Mouse (Mus musculus): ENCODE data around the gene Sema3c. TPM values are rescaled to one million over a fixed set of nuclear protein-coding genes. Genes with fewer than 3 reads are reported as not detected.

Sema3c gene
- polyA plus RNA-seq, 1 experiment from 2014 or later = 19.8 TPM

DNA sequence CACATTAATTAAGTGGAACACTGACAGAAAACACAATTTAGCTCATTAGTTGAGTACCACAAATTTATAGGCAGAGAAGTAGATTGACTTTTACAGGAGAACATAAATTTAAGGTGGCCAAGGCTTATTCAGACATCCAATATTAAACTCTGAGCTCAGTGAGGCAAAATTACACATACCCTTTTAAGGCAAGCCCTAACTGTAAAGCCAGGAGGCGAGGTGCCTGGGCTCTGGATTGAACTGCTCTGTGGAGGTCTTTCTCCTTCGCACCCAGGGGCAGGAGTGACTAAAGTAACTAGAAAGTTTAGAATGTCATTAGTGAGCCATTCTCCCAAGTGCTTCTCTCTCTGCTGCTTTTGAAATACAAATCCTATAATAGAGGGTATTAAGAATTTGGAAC is 46.5 kb downstream of the Sema3c start:
- no peak for DNase-seq (ENCODE audit: low spot score)
- H3K9ac ChIP-seq (ENCODE audit: low read length) = no peak overlapping the region
- no peak for ATAC-seq
- H3K27me3 ChIP-seq (replicated peaks; ENCODE audit: control insufficient read depth, insufficient read depth, low read length) = no peaks in the 10 kb centered on the region
- no peak overlapping the region for H3K4me3 ChIP-seq (ENCODE audit: low read depth, low read length)
- no peaks in the 10 kb centered on the region for H3K4me1 ChIP-seq (ENCODE audit: control insufficient read depth, insufficient read depth, low read length)
- H3K9me3 ChIP-seq (replicated peaks; ENCODE audit: control insufficient read depth, low read length) = no peaks in the 10 kb centered on the region
- no peaks in the 10 kb centered on the region for H3K36me3 ChIP-seq (ENCODE audit: control insufficient read depth, insufficient read depth, low read length)
- no peak overlapping the region for H3K27ac ChIP-seq (ENCODE audit: low read depth, low read length)
- no peak overlapping the region for H3K4me2 ChIP-seq (ENCODE audit: low read length)
- 84% methylated on average over 2 of the region's 2 CpGs for WGBS

DNA sequence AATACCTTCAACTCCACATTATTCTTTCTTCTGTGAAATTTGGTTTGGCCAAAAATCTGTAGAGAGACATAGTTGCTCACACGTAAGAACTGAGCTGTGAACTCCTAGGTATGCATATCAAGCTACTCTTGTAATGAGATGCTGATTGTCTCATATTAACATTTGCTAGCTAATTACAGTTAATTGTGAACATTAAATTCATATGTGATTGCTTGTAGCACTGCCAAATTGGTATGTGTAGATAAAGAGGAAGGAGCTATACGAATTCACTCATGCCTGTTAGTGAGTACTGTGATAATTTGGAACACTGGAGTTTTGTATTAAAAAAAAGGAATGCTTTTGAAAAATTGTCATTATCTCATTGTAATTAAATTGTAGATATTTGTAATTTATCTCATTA is 48.5 kb downstream of the Sema3c start:
- Histone ChIP-seq H3K27me3 (replicated peaks; ENCODE audit: control insufficient read depth, insufficient read depth, low read length) (no peaks in the 10 kb centered on the region), H3K27ac (ENCODE audit: low read depth, low read length) (no peak overlapping the region), H3K9ac (ENCODE audit: low read length) (no peak overlapping the region), H3K4me2 (ENCODE audit: low read length) (no peak overlapping the region), H3K4me1 (ENCODE audit: control insufficient read depth, insufficient read depth, low read length) (no peaks in the 10 kb centered on the region), H3K4me3 (ENCODE audit: low read depth, low read length) (no peak overlapping the region), H3K9me3 (replicated peaks; ENCODE audit: control insufficient read depth, low read length) (no peaks in the 10 kb centered on the region), H3K36me3 (ENCODE audit: control insufficient read depth, insufficient read depth, low read length) (no peaks in the 10 kb centered on the region)
- DNase-seq (ENCODE audit: low spot score) = peak; percentile 48
- 0 out of 2 replicates have a peak, but pooled peaks have one; percentile 46 for ATAC-seq
- 48% methylated on average over 2 of the region's 2 CpGs for WGBS

DNA sequence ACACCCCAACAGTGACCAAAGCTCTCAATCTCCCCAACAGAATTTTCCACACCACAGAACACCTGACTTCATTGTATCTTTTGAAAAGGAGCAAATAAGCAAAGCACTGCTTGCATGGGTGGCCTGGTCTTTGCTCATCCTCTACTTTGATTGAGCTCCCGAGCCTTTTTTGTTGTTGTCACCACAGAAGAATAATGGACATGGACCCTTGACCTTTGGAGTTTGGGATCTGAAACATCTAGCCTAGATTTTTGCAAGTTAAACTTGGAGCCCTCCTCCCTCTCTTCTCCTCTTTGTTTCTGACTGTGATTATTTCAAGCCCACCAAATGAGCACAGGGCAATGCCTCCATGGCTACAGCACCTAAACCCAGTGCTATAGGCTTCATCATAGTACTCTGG is 54.5 kb downstream of the Sema3c start:
- Histone ChIP-seq H3K9ac (ENCODE audit: low read length) (no peak overlapping the region), H3K27ac (ENCODE audit: low read depth, low read length) (no peak overlapping the region), H3K9me3 (replicated peaks; ENCODE audit: control insufficient read depth, low read length) (no peaks in the 10 kb centered on the region), H3K4me3 (ENCODE audit: low read depth, low read length) (no peak overlapping the region), H3K4me1 (ENCODE audit: control insufficient read depth, insufficient read depth, low read length) (no peaks in the 10 kb centered on the region), H3K27me3 (replicated peaks; ENCODE audit: control insufficient read depth, insufficient read depth, low read length) (no peaks in the 10 kb centered on the region), H3K4me2 (ENCODE audit: low read length) (no peak overlapping the region), H3K36me3 (ENCODE audit: control insufficient read depth, insufficient read depth, low read length) (no peaks in the 10 kb centered on the region)
- ATAC-seq = no peak
- 54% methylated on average over 1 of the region's 1 CpGs for WGBS
- DNase-seq (ENCODE audit: low spot score) = no peak

DNA sequence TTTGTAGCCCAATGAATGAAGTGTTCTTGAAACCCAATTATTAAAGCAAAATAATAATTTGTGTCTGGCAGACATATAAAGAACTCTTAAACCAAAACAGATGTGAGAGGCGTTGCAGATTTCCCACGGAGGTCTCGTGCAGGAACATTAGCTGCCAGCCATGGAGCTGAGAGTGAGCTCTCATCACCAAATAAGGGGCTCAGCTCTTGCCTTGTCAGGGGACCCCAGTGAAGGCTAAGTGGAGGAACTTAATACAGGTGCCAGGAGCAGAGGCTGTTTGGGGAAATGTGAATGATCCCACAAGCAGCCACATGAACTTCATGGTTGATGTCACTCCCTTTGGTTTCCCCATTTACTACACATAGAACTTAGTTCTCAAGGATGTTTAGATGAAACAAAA is 55.5 kb downstream of the Sema3c start:
- Histone ChIP-seq H3K27ac (ENCODE audit: low read depth, low read length) (no peak overlapping the region), H3K36me3 (ENCODE audit: control insufficient read depth, insufficient read depth, low read length) (no peaks in the 10 kb centered on the region), H3K9me3 (replicated peaks; ENCODE audit: control insufficient read depth, low read length) (no peaks in the 10 kb centered on the region), H3K27me3 (replicated peaks; ENCODE audit: control insufficient read depth, insufficient read depth, low read length) (no peaks in the 10 kb centered on the region), H3K4me2 (ENCODE audit: low read length) (no peak overlapping the region), H3K9ac (ENCODE audit: low read length) (no peak overlapping the region), H3K4me3 (ENCODE audit: low read depth, low read length) (no peak overlapping the region), H3K4me1 (ENCODE audit: control insufficient read depth, insufficient read depth, low read length) (no peaks in the 10 kb centered on the region)
- WGBS = 77% methylated on average over 3 of the region's 3 CpGs
- ATAC-seq = no peak
- no peak for DNase-seq (ENCODE audit: low spot score)

DNA sequence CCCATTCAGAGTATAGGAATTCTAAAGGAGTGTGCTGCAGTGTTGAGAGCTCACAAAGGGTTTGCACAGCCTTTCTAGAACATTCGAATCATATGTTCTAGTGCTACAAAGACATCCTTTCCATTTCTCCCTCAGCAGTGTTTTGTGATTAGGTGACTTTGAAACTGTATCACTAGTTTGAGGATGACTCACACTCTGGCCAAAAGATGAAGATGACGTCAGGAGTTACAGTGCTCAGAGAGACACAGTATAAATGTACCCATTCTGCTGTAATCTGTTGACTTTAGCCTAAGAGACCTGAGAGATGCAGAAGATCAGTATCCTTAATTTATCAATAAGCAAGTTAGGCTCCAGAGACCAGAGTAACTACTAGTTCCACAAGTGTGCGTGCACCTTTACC is 65.4 kb downstream of the Sema3c start:
- no peak for ATAC-seq
- DNase-seq (ENCODE audit: low spot score) = no peak
- H3K4me3 ChIP-seq (ENCODE audit: low read depth, low read length) = no peak overlapping the region
- H3K9me3 ChIP-seq (replicated peaks; ENCODE audit: control insufficient read depth, low read length) = no peaks in the 10 kb centered on the region
- no peak overlapping the region for H3K27ac ChIP-seq (ENCODE audit: low read depth, low read length)
- no peaks in the 10 kb centered on the region for H3K36me3 ChIP-seq (ENCODE audit: control insufficient read depth, insufficient read depth, low read length)
- H3K4me1 ChIP-seq (ENCODE audit: control insufficient read depth, insufficient read depth, low read length) = no peaks in the 10 kb centered on the region
- H3K27me3 ChIP-seq (replicated peaks; ENCODE audit: control insufficient read depth, insufficient read depth, low read length) = no peaks in the 10 kb centered on the region
- whole genome bisulfite sequencing = 90% methylated on average over 3 of the region's 3 CpGs
- H3K4me2 ChIP-seq (ENCODE audit: low read length) = no peak overlapping the region
- no peak overlapping the region for H3K9ac ChIP-seq (ENCODE audit: low read length)

DNA sequence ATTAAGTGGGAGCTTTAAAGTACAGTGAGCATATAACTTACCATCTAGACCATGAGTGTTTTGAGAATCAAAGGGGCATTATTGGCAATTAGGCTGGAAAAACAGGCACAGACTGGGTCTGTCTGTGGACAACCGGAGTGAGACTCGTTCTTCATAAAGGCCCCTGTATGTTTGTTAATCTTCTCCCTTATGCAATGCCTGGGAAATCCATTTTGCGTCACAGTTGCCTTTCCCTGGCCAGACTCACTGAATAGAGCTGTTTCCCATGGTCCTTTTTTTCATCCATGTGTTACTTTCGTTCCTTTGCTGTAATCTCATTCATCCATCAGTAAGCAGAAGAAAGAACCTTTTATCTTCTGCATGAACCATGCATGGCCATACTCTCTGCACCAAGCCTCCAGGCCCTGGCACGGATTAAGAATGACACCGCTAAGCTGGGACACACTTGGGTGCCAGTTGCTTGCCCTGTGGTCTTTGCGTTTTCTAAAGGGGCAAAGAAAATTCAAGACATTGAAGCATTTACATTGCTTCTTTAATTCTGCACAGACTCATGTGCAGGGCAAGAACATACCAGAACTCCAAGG is 73.7 kb downstream of the Sema3c start:
- no peaks in the 10 kb centered on the region for H3K27me3 ChIP-seq (replicated peaks; ENCODE audit: control insufficient read depth, insufficient read depth, low read length)
- H3K4me3 ChIP-seq (ENCODE audit: low read depth, low read length) = no peak overlapping the region
- 35% methylated on average over 7 of the region's 7 CpGs for WGBS
- DNase-seq (ENCODE audit: low spot score) (peak; percentile 13), ATAC-seq (peak; percentile 51)
- H3K4me1 ChIP-seq (ENCODE audit: control insufficient read depth, insufficient read depth, low read length) = 0 out of 2 replicates have a peak, but pooled peaks cover 4% of the 10 kb centered on the region
- H3K36me3 ChIP-seq (ENCODE audit: control insufficient read depth, insufficient read depth, low read length) = no peaks in the 10 kb centered on the region
- no peak overlapping the region for H3K9ac ChIP-seq (ENCODE audit: low read length)
- no peak overlapping the region for H3K27ac ChIP-seq (ENCODE audit: low read depth, low read length)
- H3K9me3 ChIP-seq (replicated peaks; ENCODE audit: control insufficient read depth, low read length) = no peaks in the 10 kb centered on the region
- H3K4me2 ChIP-seq (ENCODE audit: low read length) = no peak overlapping the region

DNA sequence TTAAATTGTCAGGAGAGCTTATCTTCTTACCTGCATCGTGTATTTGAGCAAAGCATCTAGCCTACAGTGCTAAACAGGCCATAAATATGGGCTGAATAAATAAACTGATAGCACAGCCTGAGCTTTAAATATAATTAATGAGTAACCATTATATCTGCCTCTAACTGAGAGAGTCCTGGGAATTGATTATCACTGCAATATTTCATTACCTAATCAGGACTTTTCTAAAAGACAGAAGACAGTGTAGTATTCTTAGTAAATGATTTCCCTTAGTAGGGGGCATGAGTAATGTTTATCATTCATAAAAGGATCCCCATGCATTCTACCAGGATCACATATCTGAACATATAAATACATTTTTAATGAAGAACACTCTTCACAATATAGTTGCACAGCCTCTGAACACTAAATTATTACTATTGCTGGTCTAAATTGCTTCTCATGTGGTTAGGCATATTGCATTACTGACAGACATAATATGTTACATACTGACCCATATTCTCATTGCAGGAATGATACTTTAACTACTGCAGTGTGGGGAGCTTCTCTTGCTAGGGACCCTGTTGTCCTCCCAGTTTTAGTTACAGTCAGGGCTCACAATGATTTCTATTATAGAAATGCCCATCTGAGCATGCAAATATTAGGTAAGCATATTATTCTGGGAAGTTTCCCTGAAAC is 74.9 kb downstream of the Sema3c start:
- Histone ChIP-seq H3K4me3 (ENCODE audit: low read depth, low read length) (no peak overlapping the region), H3K36me3 (ENCODE audit: control insufficient read depth, insufficient read depth, low read length) (no peaks in the 10 kb centered on the region), H3K9ac (ENCODE audit: low read length) (no peak overlapping the region), H3K27me3 (replicated peaks; ENCODE audit: control insufficient read depth, insufficient read depth, low read length) (no peaks in the 10 kb centered on the region), H3K9me3 (replicated peaks; ENCODE audit: control insufficient read depth, low read length) (no peaks in the 10 kb centered on the region), H3K4me2 (ENCODE audit: low read length) (no peak overlapping the region), H3K4me1 (ENCODE audit: control insufficient read depth, insufficient read depth, low read length) (0 out of 2 replicates have a peak, but pooled peaks cover 4% of the 10 kb centered on the region), H3K27ac (ENCODE audit: low read depth, low read length) (no peak overlapping the region)
- 47% methylated on average over 1 of the region's 1 CpGs for WGBS
- no peak for DNase-seq (ENCODE audit: low spot score)
- ATAC-seq = no peak

DNA sequence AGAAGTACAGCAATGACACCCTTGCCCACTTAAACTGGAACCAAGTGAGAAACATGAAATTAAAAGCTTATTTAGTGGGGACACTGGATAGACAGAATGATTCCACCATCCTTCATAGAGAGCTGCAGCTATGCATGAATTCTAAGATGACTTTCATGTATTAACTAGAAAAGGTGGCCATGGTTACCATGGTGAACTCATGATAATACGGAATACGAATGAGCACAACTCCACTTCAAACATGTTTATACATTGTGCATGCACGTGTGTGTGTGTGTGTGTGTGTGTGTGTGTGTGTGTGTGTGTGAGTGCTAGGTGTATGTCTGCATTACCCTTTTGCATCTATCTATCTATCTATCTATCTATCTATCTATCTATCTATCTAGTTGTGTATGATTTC is 87.1 kb downstream of the Sema3c start:
- H3K9me3 ChIP-seq (replicated peaks; ENCODE audit: control insufficient read depth, low read length) = no peaks in the 10 kb centered on the region
- H3K27me3 ChIP-seq (replicated peaks; ENCODE audit: control insufficient read depth, insufficient read depth, low read length) = no peaks in the 10 kb centered on the region
- no peak for ATAC-seq
- H3K36me3 ChIP-seq (ENCODE audit: control insufficient read depth, insufficient read depth, low read length) = no peaks in the 10 kb centered on the region
- DNase-seq (ENCODE audit: low spot score) = no peak
- no peaks in the 10 kb centered on the region for H3K4me1 ChIP-seq (ENCODE audit: control insufficient read depth, insufficient read depth, low read length)
- 79% methylated on average over 3 of the region's 3 CpGs for WGBS
- no peak overlapping the region for H3K27ac ChIP-seq (ENCODE audit: low read depth, low read length)
- no peak overlapping the region for H3K4me3 ChIP-seq (ENCODE audit: low read depth, low read length)
- H3K9ac ChIP-seq (ENCODE audit: low read length) = no peak overlapping the region
- H3K4me2 ChIP-seq (ENCODE audit: low read length) = no peak overlapping the region

DNA sequence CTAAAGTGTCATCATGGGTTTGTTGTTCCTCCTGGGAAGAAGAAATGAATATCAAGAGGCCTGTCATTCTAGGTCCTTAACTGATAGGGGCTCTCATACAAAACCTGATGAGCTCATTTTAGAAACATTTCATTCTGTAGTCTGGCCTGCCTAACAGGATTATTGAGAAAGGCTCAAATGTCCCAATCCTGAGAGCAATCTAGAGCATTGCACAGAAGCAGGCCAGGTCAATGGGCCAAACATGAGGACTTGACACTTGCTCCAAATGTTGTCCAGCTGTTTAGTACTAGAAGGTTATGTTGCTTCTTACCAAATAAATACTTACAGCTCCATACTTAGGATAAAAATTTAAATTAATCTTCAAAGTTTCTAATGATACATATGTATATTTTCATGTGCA is 97.3 kb downstream of the Sema3c start:
- no peak for ATAC-seq
- no peak overlapping the region for H3K4me3 ChIP-seq (ENCODE audit: low read depth, low read length)
- H3K27me3 ChIP-seq (replicated peaks; ENCODE audit: control insufficient read depth, insufficient read depth, low read length) = no peaks in the 10 kb centered on the region
- H3K9ac ChIP-seq (ENCODE audit: low read length) = no peak overlapping the region
- no peak overlapping the region for H3K4me2 ChIP-seq (ENCODE audit: low read length)
- no peaks in the 10 kb centered on the region for H3K36me3 ChIP-seq (ENCODE audit: control insufficient read depth, insufficient read depth, low read length)
- no peak for DNase-seq (ENCODE audit: low spot score)
- H3K4me1 ChIP-seq (ENCODE audit: control insufficient read depth, insufficient read depth, low read length) = no peaks in the 10 kb centered on the region
- no peak overlapping the region for H3K27ac ChIP-seq (ENCODE audit: low read depth, low read length)
- no peaks in the 10 kb centered on the region for H3K9me3 ChIP-seq (replicated peaks; ENCODE audit: control insufficient read depth, low read length)

Data from forebrain, embryonic 14.5 days (tissue).